Mouse (Mus musculus): ENCODE measurements at regions not wholly inside any gene's neighbourhood (a gene's known extent, or its start where the extent isn't known, plus 50 kb on each side); places are given as distances from the start of the nearest gene placed in this dataset.

DNA sequence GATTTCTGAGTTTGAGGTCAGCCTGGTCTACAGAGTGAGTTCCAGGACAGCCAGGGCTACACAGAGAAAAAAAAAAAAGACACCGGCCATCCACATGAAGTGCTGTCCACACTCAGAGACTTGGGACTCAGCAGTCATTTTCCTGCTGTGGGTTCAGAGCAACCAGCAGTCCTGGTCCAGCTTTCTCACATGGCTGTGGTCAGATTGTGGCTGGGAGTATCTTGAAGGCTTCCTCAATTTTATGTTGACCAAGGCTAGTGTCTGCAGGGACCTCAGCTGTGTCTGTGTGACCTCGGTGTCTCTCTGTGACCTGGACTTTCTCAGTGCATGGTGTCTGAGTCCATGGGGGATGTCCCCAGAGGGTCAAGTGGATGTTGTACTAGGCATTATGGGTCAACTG is 90.7 kb upstream of the Runx3 start:
- intact Hi-C loops (cut with DNase I) = no loop called here
- DNase-seq (ENCODE audit: extremely low spot score in 1 of 2, low spot score in 2 of 2) = no peak

DNA sequence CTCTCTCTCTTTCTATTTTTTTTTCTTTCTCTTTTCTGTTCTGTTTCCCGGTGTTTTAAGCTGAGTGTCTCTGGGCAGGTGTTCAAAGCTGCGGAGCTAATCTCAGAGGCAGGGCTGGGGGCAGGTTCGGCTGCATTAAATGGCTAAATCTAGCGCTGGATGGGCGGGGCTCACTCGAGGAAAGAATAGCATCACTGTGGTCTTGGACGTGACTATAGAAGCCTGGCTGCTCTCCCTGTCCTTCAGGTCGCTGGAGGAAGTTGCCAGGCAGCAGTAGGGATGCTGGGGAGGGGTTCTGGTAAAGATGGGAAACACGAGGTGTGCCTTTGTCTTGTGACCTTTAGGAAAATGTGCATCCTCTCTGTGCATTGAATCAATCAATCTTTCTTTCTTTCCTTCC is 88.0 kb upstream of the Runx3 start:
- intact Hi-C loops (cut with DNase I) = no loop called here
- peak; percentile 38 to 57 for DNase-seq (ENCODE audit: extremely low spot score in 1 of 2, low spot score in 2 of 2)

DNA sequence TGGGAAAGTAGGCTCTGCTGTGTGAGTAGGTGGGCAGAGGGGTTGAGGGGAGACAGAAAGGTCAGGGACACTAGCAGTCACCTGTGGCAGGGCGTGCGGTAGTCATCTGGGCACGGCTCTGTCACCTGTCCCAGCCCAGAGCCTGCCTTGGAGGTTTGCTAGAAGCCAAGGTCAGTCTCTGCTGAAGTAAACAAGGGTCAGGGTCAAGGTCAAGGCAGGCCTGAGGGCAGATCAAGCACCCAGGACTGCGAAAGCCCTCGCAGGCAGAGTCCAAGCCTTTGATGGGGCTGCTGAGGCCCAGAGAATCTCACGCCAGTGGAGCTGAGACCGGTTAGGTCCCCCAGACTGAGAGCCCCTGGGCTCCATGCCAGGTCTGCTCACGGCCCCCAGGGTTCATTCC is 87.2 kb upstream of the Runx3 start:
- intact Hi-C loops (cut with DNase I) = no loop called here
- no peak for DNase-seq (ENCODE audit: extremely low spot score in 1 of 2, low spot score in 2 of 2)

DNA sequence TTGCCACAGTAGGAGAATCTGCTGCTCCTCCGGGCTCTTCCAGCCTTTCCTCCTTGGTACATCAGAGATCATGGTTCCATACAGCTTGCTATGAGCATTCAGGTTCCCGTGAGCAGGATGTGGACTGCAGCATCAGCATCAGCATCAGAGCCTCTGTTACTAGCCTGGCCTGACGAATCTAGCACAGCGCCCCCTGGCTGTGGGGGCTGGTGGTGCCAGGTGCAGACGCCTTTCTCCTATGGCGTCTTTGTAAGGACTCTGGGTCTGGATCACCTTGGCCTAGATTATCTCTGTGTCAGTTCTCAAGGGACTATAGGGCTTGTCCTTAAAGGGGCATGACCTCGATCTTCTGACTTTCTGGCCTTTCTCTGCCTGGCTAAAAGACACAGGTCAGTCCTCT is 86.0 kb upstream of the Runx3 start:
- intact Hi-C loops (cut with DNase I) = no loop called here
- DNase-seq (ENCODE audit: extremely low spot score in 1 of 2, low spot score in 2 of 2) = peak in 1 of 2 experiments; percentile 51

DNA sequence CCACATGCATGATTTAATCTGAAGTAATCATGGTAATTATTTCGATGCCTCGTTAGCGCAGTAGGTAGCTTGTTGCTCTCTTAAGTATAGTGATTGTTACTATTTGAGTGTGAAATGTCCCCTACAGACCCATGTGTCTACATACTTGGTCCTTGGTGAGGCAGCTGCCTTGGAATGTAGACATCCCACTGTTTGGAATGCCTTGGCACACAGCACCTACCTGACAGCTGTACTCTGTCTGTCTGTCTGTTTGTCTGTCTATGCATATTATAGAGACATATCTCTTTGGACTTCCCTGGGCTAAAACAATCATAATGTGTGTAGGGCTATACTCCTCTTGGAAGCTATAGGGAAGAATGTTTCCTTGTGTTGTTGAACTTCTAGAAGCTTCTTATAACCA is 83.7 kb upstream of the Runx3 start:
- intact Hi-C loops (cut with DNase I) = no loop called here
- DNase-seq (ENCODE audit: extremely low spot score in 1 of 2, low spot score in 2 of 2) = no peak

DNA sequence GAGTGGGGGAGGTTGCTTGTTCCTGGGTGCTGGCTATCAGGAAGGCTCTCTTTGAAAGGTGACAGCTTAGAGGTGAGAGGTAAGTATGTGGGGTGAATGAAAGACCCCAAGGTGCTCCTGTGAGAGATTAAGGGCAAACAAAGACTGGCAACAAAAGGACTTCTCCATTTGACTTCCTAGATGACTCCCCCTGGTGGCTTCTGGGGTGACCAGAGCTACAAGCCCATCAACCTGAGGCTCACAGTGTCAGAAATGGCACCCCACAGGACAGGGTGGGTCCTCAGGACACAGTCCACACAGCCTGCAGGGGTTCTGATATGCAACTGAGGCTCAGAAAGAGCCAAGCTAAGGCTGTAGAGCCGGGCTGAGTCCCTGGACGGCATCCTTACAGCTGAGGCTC is 81.2 kb upstream of the Runx3 start:
- no peak for DNase-seq (ENCODE audit: extremely low spot score in 1 of 2, low spot score in 2 of 2)
- intact Hi-C loops (cut with DNase I) = no loop called here

DNA sequence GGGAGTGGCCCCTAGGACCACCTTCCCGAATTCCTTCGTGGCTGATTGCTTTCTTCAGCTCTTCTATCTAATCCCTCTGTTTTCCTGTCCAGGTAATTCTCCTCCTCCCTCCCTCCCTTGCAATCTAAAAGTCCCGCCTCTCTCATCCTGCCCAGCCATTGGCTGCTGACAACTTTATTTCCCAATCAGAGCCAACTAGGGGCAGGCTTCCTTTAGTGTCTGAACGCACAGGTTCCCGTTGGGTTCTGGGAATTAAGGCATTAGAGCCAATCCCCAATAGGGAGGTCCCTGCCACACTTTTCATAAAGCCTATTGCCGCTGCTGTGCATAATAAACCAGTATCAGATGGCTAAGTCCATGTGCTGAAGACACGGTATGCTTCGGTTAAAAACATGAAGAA is 78.5 kb upstream of the Runx3 start:
- no peak for DNase-seq (ENCODE audit: extremely low spot score in 1 of 2, low spot score in 2 of 2)
- intact Hi-C loops (cut with DNase I) = no loop called here

DNA sequence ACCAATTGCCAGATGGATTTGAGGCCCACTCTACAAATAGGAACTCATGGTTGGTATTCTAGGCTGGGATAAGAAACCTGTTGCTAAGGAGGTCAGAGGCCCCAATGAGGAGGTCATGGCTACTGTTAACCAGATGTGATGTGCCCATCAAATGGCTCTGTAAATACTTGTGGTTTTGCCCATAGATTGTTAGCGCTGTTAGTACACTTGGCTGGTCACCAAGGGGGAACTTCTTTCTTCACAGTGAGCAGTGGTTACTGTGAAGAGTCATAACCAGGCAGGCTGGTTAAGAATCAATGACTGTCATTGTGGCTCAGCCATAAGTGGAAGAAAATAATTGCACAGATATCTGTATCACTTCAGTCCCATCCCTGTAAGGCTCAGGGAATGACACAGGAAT is 78.0 kb upstream of the Runx3 start:
- intact Hi-C loops (cut with DNase I) = no loop called here

DNA sequence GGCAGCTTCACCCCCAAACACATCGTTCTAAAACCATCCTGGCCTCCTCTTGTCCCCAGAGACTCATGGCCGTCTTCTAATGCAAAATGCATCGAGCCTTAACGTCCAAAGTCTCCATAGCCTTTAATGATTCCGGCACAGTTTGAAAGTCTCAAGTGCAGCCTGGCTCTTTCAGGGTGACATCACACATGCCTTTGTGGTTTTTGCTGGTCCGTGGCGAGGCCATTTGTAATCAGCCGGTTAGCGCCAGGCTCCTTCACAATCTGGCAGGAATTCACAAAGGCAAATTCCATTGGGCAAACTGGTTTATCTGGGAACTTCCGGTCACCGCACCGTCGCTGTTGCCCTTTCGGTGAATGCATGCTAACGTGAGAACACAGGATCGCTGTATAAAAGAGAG is 75.4 kb upstream of the Runx3 start:
- intact Hi-C loops (cut with DNase I) = no loop called here
- DNase-seq (ENCODE audit: extremely low spot score in 1 of 2, low spot score in 2 of 2) = no peak

More for the DNA sequence above, 78.0 kb upstream of the Runx3 start:
- no peak for DNase-seq (ENCODE audit: extremely low spot score in 1 of 2, low spot score in 2 of 2)

DNA sequence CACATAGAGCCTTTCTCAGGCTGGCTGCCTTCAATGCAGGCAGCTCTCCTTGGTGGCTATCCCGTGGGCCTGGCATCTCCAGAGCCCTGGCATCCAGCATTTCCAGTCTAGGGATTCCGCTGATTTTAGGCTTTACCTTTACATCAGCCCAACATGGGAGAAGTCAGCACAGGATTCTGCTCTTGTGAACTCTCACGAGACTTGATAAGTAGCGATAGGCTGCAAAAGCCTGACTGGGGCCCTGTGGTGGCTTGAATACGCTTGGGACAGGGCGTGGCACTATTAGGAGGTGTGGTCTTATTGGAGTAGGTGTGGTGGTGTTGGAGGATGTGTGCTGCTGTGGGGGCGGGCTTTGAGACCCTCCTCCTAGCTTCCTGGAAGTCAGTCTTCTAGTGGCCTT is 73.8 kb upstream of the Runx3 start:
- intact Hi-C loops (cut with DNase I) = no loop called here
- DNase-seq (ENCODE audit: extremely low spot score in 1 of 2, low spot score in 2 of 2) = no peak

DNA sequence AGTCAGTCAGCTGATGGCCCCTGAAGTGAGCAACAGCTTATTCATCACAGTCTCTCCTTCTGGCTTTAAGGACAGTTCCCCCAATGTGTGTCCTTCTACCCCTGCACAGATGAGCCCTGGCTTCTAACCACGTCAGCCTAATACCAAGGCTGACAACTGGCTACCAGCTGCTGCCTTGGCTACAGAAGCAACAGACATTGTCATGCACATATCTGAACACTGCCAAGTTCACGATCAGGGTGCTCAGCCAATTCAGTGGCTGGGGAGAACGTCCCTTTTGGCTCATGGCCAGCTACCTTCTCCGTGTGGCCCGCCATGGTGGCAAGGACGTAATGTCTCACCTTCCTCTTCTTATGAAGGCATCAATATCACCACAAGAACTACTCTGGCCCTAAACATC is 73.2 kb upstream of the Runx3 start:
- DNase-seq (ENCODE audit: extremely low spot score in 1 of 2, low spot score in 2 of 2) = no peak
- intact Hi-C loops (cut with DNase I) = no loop called here

DNA sequence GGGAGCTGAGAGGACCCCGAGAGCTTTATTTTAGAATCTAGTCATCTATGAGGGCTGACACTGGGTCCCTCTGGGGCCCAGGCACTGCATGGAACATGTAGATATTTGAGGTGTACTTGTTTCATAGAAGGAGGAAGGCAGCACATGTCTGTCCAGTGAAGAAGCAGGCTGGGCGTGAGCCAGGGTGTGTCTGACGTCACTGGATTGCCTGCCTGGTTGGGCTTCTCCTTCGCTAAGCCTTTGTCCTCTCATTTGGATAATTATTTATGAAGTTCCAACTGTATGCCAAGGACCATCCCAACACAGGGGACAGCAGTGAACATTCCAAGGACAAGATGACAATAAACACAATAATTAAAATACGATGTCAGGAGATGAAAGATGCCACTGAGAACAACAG is 72.7 kb upstream of the Runx3 start:
- DNase-seq (ENCODE audit: extremely low spot score in 1 of 2, low spot score in 2 of 2) = no peak
- intact Hi-C loops (cut with DNase I) = no loop called here

DNA sequence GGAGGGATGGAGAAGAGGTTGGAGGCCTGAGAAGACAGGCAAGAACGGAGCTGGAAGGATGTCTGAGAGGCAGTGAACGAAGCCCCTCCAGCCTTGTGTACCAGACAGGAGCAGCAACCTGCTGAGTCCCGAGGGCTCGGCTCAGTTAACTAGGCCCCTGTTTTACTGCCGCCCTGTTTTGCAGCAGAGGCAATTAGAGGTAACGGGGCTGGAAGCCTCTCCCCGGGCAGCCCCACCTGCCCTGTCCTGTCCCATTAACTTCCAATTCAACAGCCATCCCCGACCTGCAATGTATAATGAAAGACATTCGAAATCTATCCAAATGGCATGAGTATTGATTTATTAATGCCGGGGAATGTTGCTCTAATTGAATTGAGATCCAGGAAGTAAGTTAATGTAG is 70.5 kb upstream of the Runx3 start:
- no peak for DNase-seq (ENCODE audit: extremely low spot score in 1 of 2, low spot score in 2 of 2)
- intact Hi-C loops (cut with DNase I) = no loop called here

DNA sequence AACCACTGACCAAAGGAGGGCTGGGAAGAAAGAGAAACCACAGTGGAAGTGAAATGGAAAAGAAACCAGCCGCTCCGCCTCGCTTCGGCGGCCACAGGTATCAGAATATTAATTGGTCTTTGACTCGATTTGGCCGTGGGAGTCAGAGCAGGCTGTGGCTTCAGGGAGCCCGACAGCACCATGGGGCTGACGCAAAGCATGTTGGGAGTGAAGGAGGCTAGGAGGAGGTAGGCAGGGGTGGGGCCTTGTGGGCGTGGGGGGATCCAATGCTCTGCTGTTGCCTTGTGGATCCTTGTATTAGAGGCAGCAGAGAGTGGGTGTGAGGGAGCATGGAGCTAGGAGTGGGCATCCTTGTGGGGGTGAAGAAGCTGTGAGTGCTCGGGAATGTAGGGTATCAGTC is 69.0 kb upstream of the Runx3 start:
- no peak for DNase-seq (ENCODE audit: extremely low spot score in 1 of 2, low spot score in 2 of 2)
- intact Hi-C loops (cut with DNase I) = no loop called here

DNA sequence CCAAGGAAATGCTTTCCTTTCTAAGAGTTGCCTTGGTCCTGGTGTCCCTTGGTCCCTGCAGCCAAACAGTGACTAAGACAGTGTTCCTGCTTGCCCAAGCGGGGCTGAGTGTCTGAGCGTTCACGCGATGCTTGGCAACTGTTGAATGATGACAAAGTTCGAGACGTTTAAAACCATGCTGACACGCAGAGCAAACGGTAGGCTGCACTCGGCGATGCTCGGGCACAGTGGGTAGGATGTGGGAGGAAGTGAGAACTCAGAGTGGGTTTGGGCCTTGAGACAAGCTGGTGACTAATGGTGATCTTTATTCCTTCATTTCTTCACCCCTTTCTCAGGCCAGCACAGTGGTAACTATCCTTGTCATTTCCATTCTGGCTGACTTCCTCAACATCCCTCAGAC is 66.9 kb upstream of the Runx3 start:
- intact Hi-C loops (cut with DNase I) = no loop called here
- DNase-seq (ENCODE audit: extremely low spot score in 1 of 2, low spot score in 2 of 2) = no peak

DNA sequence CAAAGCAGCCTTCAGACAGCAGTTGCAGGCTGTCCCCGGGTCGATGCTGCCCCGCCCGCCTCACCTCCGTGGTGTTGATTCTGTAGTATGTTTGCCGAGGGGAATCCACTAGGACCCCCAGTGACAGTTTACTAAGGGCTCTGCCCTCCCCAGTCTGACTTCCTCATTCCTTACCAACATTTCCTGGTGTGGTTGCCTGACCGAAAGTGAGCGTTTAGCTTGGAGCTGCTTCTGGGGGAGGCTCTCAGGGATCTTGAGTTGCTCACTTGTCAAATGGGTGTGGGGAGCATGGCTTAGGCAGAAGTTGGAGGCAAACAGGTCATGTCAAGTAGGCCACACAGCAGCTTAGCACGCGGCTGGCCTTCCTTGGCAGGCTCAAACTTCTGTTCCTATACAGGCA is 66.1 kb upstream of the Runx3 start:
- intact Hi-C loops (cut with DNase I) = no loop called here
- DNase-seq (ENCODE audit: extremely low spot score in 1 of 2, low spot score in 2 of 2) = no peak

DNA sequence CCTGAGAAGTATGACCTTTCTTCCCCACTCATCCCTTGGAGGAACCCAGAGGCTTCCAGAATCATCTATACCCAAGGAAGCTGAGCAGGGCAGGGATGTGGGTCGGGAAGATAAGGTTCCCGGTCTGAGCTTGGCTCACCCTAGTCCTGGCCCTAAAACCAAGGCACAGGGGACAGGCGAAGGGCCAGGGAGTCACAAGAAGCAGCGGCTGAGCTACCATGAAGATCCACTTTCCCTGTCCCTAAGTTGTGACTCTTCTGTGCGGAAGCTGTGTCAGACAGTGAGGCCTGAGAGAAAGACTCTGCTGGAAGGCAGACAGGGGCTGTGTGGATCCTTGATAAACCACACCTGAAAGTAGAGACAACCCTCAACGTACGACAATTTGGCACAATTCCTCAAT is 64.1 kb upstream of the Runx3 start:
- DNase-seq (ENCODE audit: extremely low spot score in 1 of 2, low spot score in 2 of 2) = no peak
- intact Hi-C loops (cut with DNase I) = no loop called here

DNA sequence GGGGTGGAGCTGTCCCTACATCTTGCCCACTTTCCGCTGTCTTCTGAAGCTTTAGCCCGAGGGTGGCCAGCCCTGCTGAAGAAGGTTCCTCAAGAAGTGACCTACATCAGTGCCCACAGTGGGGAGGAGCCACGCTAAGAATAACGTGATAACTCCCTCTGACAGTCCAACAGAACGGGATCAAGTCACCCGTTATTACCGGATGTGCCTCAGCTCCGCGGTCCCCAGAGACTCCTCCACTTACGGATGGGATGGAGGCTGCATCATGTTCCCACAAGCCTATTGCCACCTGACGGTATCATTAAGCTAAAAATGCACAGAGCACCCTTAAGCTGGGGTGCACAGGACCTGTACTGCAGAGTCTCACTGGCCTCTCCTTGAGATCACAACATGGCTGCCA is 63.2 kb upstream of the Runx3 start:
- DNase-seq (ENCODE audit: extremely low spot score in 1 of 2, low spot score in 2 of 2) = no peak
- intact Hi-C loops (cut with DNase I) = no loop called here

DNA sequence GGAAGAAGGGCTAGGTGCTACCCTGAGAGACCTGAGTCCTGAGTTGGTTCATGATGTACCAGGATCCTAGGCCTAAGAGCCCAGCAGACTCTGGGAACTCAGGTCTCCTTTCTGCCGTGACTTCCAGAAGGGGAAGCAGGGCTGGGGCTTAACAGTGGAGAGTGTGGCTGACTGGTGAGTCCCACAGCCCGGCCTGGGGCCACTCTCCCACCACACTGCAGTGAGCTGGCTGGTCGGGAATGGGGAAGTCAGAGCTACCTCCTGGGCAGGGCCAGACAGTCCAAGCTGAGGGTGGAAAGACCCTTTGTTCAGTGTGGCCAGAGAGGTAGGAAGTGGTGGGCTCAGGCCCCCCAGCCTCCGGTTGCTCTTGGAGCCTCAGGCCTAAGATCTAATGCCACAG is 61.6 kb upstream of the Runx3 start:
- DNase-seq (ENCODE audit: extremely low spot score in 1 of 2, low spot score in 2 of 2) = no peak
- intact Hi-C loops (cut with DNase I) = no loop called here

DNA sequence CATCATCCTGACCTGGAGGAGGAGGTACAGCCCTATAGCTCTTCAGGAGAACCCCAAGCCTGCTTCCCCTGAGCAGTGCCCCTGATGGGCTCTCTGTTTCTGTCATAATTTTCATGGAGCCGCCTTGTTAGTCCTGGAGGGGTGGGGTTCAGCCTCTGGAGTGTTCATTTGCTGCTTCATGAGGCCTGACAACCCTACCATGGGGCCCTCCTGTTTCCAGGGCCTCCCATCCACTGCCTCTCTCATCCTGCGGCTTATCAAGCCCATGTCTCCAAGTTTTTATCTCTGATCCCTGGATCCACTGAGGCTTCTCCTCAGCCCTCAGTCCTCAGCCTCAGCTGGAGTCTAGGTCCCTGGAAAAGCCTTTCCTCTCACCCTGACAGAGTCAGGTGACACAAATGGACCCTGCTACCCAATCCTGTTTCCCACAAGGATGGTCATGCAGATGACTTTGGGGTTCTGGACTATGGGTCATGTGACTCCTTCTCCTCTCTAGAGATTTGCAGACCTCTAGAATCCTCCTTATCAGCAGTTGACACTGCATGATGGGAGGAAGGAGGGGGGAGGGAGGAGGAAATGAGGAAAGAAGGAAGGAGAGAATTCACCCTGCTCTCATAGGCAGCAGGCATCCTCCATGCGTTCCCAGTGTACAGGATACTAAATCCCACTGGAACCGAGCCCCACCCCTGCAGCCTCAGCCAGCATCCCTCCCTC is 59.3 kb upstream of the Runx3 start:
- no peak for DNase-seq (ENCODE audit: extremely low spot score in 1 of 2, low spot score in 2 of 2)
- intact Hi-C loops (cut with DNase I) = no loop called here

DNA sequence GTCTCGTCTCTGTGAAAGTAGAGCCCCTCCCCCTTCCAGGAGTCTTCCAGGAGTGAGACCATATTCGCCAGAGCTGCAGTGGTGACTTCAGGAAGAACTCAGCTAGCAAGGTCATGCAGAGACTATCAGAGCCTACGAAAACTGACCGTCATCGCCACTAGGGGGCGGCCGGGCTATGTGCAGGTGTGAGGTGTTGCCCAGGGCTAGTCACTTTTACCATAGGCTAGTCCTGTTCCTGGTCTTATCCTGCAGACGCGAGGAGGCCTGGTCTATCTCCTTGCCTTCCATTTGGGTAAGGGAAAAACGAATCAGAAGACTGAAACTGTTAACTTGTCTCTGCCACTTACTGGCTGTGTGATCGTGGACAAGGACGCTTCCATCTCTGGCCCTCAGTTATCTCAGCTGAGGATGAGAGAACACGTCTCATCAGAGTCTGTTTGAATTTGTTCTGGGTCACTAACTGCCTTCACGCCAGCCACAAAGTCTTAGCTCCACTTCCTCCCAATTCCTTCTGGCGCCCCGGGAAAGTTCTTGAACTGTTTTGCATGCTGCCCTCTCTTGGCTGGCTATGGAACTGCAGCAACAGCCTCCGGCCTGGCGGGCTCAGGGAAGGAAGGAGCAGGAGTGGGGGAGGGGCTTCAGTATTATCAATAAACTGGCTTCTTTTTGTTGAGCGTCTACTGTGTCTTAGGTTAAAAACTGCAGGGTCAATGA is 53.5 kb upstream of the Runx3 start:
- peak; percentile 54 to 88 for DNase-seq (ENCODE audit: extremely low spot score in 1 of 2, low spot score in 2 of 2)
- intact Hi-C loops (cut with DNase I) = loop anchor here (5.0 kb wide), 1 partner anchor 75 kb away; no protein-coding TSS in a partner anchor
